Mouse (Mus musculus): ENCODE data around the gene Cfd.

DNA sequence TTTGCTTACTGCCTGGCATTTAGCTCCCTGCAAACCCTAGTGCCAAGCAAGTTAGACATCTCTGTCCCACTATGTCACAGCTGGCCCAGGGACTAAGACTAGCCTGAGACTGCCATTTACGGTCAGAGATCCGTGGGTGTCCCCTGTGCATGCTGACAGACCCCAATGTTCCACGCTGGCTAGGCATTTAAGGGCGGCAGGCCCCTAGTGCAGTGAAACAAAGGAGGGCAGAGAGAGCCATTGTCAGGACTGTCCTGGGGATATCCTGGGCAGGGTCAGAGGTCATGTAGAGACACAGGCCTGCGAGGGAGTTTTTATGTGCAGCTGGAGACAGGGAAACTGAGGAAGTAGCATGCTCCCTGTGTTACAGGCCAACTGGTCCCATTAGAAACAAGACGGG lies 43.2 kb downstream of the Cfd start:
- TF ChIP-seq MAFK (IDR thresholded peaks at IDR 0.05; ENCODE audit: insufficient read depth, low read depth, low read length) (no peak), ZC3H11A (IDR thresholded peaks at IDR 0.05; ENCODE audit: borderline replicate concordance, low read depth, low read length) (no peak), ZNF384 (IDR thresholded peaks at IDR 0.05; ENCODE audit: low read depth, low read length) (no peak), CHD2 (IDR thresholded peaks at IDR 0.05; ENCODE audit: low read depth, low read length) (no peak)

Data from ES-E14 (cell line).